Mouse (Mus musculus) left cerebral cortex, postnatal 36 days (tissue): ENCODE measurements around the gene Zfp961. TPM values are rescaled to one million over a fixed set of nuclear protein-coding genes. Genes with fewer than 3 reads are reported as not detected.
"Not testable (repeated sequence)": the region's sequence is repeated elsewhere in the genome, so short reads cannot be mapped to it uniquely, and the experiment has no call there.

Experiments used
- DNase-seq, 2 experiments: peaks; one replicate each; pipeline ENCODE4 v3.0.0; 2021 to 2022; ENCODE audit warnings: low spot score in 2 of 2, mixed read lengths in 1 of 2
- intact Hi-C: fragments of 180-260 bp; cut with DNase I; formaldehyde crosslinking; loops from one replicate; pipeline ENCODE4 v1.15.1; 2025
- total RNA-seq, 2 experiments: library from RNA; stranded (reverse); gene quantifications; 2 replicates each; pipeline ENCODE4 v1.2.3; 2021

Gene Zfp961
- total RNA-seq: 10 to 100 TPM; 13.5 to 18.7 TPM

DNA sequence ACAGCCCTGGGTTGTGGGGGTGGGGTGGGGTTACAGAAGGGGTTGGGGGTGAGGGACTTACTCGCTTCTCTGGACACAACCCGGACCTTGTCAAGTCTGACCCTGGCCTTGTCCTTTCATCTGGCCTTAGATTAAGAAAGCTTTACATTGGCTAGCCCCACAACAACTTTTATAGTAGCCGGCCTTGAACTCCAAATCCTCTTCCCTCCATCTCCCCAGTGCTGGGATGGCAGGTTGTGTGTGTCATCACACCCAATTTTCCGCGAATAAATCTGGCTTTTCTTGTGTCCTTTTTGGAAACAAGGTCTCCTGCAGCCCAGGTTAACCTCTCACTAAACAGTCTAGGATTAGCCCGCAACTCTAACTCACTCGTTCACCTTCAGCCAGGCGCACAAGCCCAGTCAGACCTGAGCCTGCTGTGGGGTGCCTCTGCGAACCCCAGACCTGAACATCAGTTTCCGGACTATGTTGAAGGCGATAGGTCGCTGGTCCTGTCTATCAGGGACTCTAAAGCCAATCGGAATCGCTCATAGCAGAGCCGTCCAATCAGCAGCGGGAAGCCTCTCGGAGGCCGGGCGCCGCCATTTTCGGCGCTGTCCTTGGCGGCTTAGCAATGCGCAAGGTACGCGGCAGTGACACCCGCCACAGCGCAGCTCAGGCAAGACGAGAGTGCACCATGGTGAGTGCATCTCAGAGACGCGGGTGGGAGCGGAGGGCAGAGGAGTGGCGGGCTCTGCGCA lies at the start of gene Zfp961:
Zfp961 (plus strand) TSS at position 557 of the 740 bp plus-strand sequence.
- peak; percentile 97 to 99 for DNase-seq
- intact Hi-C loops: no loop called here

DNA sequence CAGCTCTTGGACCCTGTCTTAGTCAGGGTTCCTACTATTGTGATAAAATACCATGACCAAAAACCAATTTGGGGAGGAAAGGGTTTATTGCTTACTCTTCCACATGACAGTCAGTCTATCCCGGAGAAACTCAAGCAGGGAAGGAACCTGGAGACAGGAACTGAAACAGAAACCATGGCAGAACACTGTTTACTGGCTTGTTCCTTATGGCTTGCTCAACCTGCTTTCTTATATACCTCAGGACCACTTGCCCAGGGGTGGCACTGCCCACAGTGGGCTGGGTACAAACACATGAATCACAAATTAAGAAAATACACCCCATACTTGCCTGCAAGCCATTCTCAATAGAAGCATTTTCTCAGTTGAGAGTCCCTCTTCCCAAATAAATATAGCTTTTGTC lies 47.8 kb upstream of the Zfp961 start:
- DNase-seq, intact Hi-C loops: not testable (repeated sequence)

DNA sequence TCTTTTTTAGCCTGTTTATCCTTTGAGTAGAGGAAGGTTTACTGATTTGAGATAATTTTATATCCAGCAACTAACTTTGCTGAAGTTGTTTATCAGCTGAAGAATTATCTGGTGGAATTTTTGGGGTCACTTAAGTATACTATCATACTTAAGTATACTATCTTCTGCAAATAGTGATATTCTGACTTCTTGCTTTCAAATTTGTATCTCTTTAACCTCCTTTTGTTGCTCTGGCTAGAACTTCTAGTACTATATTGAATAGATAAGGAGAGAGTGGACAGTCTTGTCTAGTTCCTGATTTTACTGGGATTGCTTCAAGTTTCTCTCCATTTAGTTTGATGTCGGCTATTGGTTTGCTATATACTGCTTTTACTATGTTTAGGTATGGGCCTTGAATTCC lies 44.0 kb upstream of the Zfp961 start:
- intact Hi-C loops: no loop called here
- DNase-seq: no peak

DNA sequence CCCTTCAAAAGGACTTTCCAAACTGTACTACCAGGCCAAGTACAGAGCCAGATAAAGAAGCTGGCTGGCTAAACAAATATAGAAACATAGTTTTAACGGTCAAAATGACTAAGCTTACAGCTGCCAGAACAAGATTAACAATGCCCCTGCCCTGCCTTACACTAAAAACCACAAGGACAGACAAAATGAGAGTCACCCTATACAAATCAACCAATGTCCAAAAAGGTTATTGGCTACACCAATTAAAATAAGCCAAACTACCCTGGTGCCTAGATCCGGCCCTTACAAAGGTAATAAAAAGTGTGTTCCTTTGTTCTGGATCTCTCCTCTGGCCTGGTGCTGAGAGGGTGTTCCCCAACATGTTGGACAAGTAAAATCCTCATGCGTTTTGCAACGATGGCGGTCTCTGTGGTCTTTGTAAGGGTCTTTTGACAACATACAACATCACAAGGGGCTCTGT lies 43.0 kb upstream of the Zfp961 start:
- DNase-seq: no peak
- intact Hi-C loops: loop anchor here (1.0 kb wide), 1 partner anchor 15 kb away; no protein-coding TSS in a partner anchor

DNA sequence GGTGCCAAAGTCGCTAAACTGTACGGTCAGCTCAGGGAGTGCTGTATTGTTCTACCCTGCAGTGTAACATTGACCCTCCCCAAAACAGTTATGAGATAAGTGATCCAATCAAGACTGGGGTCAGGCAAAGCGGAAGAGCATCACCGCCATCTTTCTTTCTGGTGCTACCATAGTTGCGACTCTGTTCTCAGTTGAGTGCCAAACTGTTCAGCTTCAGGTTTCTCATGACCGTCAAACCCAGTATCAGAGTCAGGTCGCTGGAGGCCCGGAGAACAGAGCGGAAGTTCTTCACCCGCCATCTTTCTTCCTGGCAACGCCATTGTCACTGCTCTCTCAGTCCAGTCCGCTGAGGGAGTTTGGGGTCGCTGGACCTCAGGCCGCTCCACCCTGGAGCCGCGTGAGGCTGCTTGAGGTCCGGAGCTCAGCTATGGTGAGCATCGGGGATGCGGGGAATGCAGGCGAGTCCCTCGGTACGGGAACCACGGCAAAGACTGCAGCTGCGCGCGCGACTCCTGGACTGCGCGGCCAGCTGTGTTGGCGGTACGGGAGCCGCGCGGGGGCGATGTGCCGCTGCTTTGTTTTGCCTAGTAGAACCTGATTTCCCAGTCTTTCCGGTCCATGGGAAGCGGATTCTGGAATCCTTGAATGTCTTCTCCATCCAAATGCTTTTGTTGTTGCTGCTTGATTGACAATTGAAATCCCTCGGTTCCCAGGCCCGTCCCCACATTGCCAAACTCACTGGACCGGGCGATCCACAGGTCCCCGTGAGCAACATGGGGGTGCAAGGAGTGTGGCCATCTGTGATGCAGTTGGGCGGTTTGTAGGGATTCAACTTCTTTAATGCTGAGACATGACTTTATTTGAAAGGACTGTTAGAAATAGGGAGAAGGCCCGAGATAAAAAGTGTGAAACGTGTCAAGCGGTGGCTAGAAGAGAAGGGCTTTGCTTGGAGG lies 42.3 kb upstream of the Zfp961 start, which contains the start of the genes Zfp882 and Zfp617:
Zfp882 (plus strand) TSS at position 300 of the 953 bp plus-strand sequence.
Zfp617 (plus strand) TSS at position 327 of the 953 bp plus-strand sequence.
- intact Hi-C loops: loop anchor here (1.0 kb wide), 1 partner anchor 15 kb away; no protein-coding TSS in a partner anchor
- DNase-seq: peak; percentile 89 to 91

DNA sequence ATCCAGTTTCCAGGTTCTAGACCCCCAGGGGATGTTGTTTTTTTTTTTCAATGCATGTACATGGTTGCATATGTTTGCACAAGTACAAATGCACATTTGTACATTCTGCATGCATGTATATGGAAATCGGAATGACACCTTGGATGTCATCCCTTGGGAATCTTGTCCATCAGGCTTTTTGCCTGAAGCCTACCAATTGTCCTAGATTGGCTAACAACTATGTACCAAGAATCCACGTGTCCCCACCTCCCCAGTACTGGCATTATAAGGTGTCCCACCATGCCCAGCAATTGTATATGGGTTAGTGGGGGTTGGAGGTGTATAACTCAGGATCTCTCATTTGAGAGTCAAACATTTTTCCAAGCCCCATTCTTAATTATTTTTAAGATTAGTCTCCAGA lies 38.6 kb upstream of the Zfp961 start:
- intact Hi-C loops: no loop called here
- no peak for DNase-seq

DNA sequence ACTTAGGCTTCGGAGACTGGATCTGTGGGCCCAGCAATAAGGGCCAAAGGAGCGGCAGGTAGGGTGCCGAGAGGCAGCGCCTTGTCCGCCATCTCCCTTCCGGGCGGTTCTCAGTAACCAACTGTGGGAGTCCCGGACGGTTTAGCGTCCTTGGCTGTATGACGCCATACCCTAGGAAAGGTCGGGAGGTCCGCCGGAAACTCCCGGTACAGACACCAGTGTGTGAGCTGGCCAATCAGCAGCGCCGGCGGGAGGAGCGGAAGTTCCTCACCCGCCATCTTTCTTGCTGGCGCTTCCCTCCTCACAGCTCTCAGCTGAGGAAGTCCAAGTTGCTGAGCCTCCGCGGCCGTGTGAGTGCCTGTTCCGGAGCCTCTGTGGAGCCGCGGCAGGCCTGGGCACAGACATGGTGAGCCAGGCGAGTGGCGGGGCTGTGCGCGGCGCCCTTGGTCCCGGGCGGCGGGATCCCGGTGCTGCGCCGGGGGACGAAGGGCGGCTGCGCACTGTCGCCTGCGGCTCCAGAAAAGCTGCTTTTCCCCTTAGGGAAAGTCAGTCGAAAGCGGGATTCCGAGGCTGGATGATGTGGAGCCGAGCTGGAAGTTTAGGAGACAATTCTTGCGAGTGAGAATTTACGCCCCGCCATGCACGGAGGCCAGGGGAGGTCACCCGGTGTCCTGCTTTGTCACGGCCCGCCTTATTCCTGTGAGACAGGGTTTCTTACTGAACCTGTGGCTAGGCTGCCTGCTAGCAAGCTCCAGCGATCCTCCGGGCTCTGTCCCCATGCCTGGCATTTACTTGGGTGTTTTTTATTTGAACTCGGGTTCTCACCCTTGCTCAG lies 28.1 kb upstream of the Zfp961 start:
- intact Hi-C loops: loop anchor here (1.0 to 5.0 kb wide), 2 partner anchors 14 to 240 kb away; partner anchors contain the start of genes Rab8a, Zfp617 and Zfp882
- peak; percentile 94 to 96 for DNase-seq

DNA sequence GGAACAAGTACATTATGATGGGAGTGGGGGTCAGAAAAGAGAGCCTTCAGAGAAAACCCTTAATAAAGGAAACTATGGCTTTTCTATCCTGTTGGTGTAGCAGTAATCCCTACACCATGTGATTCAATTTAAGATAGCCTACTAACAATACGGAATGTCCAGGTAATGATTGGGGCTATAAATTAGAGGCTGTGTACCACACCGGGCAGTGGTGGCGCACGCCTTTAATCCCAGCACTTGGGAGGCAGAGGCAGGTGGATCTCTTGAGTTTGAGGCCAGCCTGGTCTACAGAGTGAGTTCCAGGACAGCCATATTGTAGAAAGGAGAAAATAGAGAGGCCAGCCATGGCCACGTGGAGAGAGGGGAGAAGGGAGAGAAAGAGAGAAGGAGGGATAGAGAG lies 25.0 kb upstream of the Zfp961 start:
- intact Hi-C loops: no loop called here
- DNase-seq: no peak

DNA sequence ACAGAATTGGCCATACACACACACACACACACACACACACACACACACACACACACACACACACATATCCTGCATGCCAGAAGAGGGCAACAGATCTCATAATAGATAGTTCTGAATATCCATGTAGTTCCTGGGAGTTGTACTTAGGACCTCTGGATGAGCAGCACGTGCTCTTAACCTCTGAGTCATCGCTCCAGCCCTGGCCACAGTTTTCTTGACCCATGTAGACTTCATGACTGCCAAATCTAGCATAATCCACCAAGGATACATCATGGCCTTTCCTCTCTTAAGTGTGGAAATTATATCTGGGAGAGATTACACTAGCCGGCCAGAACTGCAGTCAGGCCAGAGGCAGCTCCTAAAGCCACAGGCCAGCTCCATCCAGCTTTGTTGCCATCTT lies 24.3 kb upstream of the Zfp961 start:
- DNase-seq: no peak
- intact Hi-C loops: no loop called here

DNA sequence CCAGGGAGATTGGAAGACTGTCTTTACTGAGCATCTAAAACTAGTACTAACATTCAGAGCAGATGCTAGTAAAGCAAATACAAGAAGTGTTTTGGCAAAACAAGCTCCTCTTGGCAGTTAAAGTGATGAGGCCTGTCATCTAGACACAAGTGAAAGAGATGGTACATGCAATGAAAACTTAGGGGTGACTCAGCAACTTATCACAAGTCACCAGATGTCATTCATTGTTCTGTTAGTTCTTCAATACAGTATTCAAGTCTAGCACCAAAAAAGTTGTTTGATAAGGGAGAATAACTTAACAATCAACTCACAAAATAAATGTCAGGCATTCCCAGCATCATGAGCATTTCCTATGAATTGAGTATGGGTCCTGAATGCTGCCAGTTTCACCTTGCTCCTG lies 23.1 kb upstream of the Zfp961 start:
- intact Hi-C loops: no loop called here
- no peak for DNase-seq

DNA sequence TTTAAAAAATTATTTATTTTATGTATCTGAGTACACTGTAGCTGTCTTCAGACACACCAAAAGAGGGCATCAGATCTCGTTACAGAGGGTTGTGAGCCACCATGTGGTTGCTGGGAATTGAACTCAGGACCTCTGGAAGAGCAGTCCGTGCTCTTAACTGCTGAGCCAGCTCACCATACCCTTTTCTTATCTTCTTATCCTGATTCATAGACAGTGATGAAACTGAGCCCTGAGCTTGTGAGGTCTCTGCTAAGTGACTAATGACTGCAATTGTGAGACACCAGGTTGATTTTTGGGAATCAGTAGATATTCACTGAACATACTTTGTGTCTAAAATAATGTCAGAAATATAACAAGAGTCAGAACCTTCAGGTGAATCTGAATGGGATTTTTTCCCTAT lies 12.8 kb upstream of the Zfp961 start:
- DNase-seq, intact Hi-C loops: not testable (repeated sequence)

DNA sequence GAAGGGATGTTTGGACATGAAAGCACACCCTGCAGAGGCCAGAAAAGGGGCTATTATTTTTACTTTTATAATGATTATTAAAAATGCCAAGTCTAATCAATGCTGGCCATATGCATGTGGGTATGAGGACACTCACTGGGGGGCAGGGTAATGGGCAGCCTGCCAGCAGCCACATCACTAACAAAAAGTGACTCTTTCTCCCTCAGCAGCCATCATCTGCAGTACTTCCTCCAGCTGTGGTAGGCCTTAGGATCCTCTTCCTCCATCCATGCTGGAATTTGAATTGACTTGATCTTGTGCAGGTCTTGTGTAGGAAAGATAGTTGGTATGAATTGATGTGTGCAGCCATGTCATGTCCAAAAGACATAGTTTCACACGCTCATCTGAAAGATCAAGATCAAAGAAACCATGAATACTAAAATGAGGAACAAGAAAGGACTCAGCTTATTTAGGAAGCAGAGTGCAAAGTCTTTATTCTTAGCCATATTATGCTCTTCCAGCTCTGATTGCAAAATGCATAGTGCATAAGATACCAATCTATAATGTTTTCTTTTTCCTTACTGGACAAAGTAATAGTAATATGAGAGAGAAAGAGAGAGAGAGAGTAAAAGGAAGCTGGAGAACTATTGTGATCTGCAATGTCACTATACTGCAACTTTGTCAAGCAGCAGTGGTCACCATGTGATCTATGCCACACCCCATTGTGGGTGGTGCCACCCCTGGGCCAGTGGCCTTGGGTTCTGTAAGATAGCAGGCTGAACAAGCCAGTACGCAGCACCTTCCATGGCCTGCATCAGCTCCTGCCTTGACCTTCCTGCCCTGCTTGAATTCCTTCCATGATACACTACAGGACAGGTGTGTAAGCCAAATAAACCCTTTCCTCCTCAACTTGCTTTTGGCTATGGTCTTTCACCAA lies 10.3 kb upstream of the Zfp961 start:
- intact Hi-C loops: no loop called here
- DNase-seq: no peak

DNA sequence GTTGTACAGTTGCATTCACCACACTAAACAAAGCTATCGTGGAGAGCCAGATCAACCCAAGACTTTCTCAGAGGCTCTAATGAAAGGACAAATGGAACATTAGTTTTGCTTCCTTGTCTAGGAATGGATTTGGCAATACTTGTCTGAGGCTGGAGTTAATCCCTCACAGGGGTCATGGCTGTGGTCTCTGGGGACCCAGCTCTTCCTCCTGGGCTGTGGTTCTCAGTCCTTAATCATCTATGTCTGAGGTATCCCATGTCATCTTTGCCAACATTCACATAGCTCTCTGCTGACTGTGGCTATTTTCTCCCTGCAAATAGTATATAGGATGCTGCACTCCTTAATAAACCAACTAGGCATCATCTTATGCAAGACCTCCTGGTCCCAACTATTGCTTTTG lies 9.1 kb upstream of the Zfp961 start:
- intact Hi-C loops: no loop called here
- no peak for DNase-seq

DNA sequence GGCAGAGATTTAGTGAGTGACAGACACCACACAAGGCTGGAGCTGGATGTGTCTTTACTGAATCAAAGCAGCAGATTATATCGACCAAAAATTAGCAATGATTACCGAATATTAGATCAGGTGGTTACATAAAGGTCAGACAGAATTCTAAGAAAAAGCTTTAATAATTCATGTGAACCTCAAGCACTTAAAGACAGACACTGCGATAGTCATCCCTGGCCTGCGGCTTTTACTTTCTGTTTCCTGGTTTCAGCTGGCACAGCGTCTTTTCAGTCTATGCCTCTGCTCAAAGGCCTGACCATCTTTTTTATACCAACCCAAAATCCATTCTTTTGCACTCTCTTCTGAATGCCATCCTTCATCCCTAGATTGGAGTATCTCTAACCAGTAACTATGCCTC lies 2.2 kb upstream of the Zfp961 start:
- intact Hi-C loops: no loop called here
- no peak for DNase-seq

DNA sequence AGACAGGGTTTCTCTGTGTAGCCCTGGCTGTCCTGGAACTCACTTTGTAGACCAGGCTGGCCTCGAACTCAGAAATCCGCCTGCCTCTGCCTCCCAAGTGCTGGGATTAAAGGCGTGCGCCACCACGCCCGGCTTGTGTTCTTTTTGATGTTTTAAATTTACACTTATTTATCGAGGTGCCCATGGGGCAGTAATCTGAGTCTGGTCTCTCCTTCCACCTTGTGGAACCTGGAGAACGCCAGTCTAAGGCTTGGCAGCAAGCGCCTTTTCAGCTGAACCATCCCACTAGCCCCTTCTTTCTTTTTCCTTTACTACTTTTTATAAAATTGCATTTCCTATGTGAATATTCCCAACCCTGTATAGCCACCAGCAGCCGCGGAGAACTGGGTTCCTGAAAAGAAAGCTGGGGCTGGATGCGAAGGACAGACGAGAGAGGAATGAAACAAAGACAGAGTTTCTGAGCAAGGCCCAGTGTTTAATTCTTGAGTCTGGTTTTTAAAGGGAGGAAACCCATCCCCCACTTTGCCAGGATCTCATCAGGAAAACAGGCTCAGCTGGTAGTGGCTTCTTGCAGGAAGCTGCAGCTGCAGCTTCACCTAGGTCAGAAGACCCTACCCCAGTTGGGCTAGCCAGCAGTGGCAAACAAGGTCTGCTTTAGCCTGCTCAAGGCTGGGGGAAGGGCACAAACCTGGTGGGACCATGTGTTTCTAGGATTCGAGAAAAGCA lies 761 bp downstream of the Zfp961 start:
- intact Hi-C loops: no loop called here
- peak; percentile 4 to 8 for DNase-seq

DNA sequence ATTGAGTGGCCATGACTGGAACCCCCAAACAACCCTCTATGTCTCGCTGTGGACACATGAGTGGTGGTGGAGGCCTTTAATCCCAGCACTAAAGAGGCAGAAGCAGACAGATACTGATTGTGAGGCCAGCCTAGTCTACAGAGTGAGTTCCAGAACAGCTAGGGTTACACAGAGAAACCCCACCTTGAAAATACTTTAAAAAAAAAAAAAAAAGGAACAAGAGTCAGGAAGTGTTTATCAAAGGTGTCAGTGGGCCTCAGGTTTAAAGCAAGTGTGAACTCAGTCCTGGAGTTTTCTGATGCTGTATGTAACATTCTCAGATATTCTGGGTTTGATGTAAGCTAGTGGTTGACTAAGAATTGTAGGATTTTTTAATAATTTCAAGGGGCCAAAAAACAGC lies 1.7 kb downstream of the Zfp961 start:
- DNase-seq: no peak
- intact Hi-C loops: no loop called here

DNA sequence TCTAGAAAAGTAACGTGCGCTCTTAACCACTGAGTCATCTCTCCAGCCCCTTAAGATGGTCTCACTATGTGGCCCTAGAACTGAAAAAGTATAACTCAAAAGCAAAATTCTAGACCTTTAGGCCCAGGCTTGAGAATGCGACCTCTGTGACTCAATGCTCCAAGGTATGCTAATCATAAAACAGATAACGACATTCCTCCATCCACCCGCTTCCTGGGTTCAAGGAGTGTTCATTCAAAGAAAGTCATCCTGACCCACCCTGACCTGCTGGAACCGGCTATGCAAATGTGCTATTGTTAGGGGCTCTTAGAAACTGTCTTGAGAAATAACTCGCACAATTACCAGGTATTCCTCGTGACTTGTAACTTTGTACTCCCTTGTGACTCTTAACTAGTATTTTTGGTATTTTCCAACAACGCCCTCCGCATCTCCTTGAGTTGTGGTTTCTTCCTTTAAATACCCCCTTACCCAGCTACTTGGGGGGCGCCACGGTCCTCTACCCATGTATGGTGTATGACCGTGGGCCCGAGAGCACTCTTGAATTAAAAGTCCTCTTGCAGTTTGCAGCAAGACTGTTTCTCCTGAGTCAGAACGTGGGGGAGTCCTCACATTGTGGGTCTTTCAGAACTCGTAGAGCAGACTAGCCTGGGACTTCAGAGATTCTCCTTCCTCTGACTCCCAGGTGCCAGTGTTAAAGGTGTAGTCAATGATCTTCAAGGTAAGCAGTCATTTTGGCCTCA lies 2.3 kb downstream of the Zfp961 start:
- intact Hi-C loops: not testable (repeated sequence)

More for the DNA sequence above, 2.3 kb downstream of the Zfp961 start:
- DNase-seq: not testable (repeated sequence)
